Mouse (Mus musculus) liver, embryonic 16.5 days (tissue): ENCODE measurements around the gene Tarbp2. TPM values are rescaled to one million over a fixed set of nuclear protein-coding genes. Genes with fewer than 3 reads are reported as not detected.

ENCODE experiments used
- ATAC-seq: fragments of 200-750 bp; cut with Nextera tagmentation; 2 replicates; pipeline ENCODE4 v1.8.0; 2017; ENCODE audit warnings: low read depth, mild to moderate bottlenecking, moderate number of reproducible peaks, moderate library complexity
- H3K27ac ChIP-seq: fragments of 300-500 bp; sonication (generic); 2 replicates; pipeline ENCODE4 v1.5.1; 2014; ENCODE audit warnings: mild to moderate bottlenecking, low read length
- H3K27me3 ChIP-seq: fragments of 300-500 bp; sonication (generic); 2 replicates; pipeline ENCODE4 v1.6.1; 2014; ENCODE audit warnings: low read depth, low read length, mixed read lengths; ENCODE audit not compliant: control insufficient read depth, insufficient read depth
- H3K36me3 ChIP-seq: fragments of 300-500 bp; sonication (generic); 2 replicates; pipeline ENCODE4 v1.6.1; 2014; ENCODE audit warnings: mild to moderate bottlenecking; ENCODE audit not compliant: control insufficient read depth, insufficient read depth
- H3K4me1 ChIP-seq: fragments of 300-500 bp; sonication (generic); 2 replicates; pipeline ENCODE4 v1.6.1; 2014; ENCODE audit warnings: low read depth, low read length, mixed read lengths; ENCODE audit not compliant: control insufficient read depth
- H3K4me2 ChIP-seq: fragments of 300-500 bp; sonication (generic); 2 replicates; pipeline ENCODE4 v1.6.1; 2014; ENCODE audit warnings: low read depth, low read length, mixed read lengths
- H3K4me3 ChIP-seq: fragments of 300-500 bp; sonication (generic); 2 replicates; pipeline ENCODE4 v1.5.1; 2014; ENCODE audit warnings: low read depth, mild to moderate bottlenecking, low read length
- H3K9ac ChIP-seq: fragments of 300-500 bp; sonication (generic); 2 replicates; pipeline ENCODE4 v1.6.1; 2014; ENCODE audit warnings: low read depth, low read length
- H3K9me3 ChIP-seq: fragments of 300-500 bp; sonication (generic); replicated peaks from 2 replicates; pipeline ENCODE4 v1.6.1; 2016; ENCODE audit warnings: low read length; ENCODE audit not compliant: control insufficient read depth
- WGBS: fragments of 180-500 bp; shearing (Covaris S2); extraction: QIAGEN DNeasy Blood & Tissue Kit; methylation state at CpG from one replicate; pipeline ENCODE4 v1.1.7; 2014; ENCODE audit not compliant: insufficient replicate concordance; 5-methylcytosine and 5-hydroxymethylcytosine counted together
- polyA plus RNA-seq: library from polyadenylated mRNA; unstranded; fragments of >200 nt; fragmentation: Nextera tagmentation; extraction: Ambion mirVana; gene quantifications from 2 replicates; pipeline ENCODE4 v1.2.1, GENCODE M21; 2015

Gene Tarbp2
- polyA plus RNA-seq, 1 experiment from 2014 or later = 37.0 TPM

GRCm38 (mm10) chr15:102510110-102510509 lies 7.9 kb upstream of the Tarbp2 start:
- 19% methylated on average over 9 of the region's 9 CpGs for WGBS
- Histone ChIP-seq H3K9me3 (no peaks in the 10 kb centered on the region), H3K4me3 (peak overlapping the region; percentile 68), H3K27me3 (no peaks in the 10 kb centered on the region), H3K4me2 (peak overlapping the region; percentile 91), H3K9ac (peak overlapping the region; percentile 57), H3K36me3 (no peaks in the 10 kb centered on the region), H3K4me1 (peaks cover 17% of the 10 kb centered on the region), H3K27ac (no peak overlapping the region; the same call in 1 of the 2 replicates)
- peak; percentile 15 for ATAC-seq

GRCm38 (mm10) chr15:102510590-102511284 lies 7.3 kb upstream of the Tarbp2 start:
- no peaks in the 10 kb centered on the region for H3K36me3 ChIP-seq
- peak; percentile 94 for ATAC-seq
- H3K4me1 ChIP-seq = peaks cover 15% of the 10 kb centered on the region
- peak overlapping the region; percentile 91 for H3K4me2 ChIP-seq
- 4% methylated on average over 34 of the region's 34 CpGs for WGBS
- H3K4me3 ChIP-seq = peak overlapping the region; percentile 68
- no peaks in the 10 kb centered on the region for H3K9me3 ChIP-seq
- peak overlapping the region; percentile 57 for H3K9ac ChIP-seq
- H3K27ac ChIP-seq = no peak overlapping the region; the same call in 1 of the 2 replicates
- H3K27me3 ChIP-seq = no peaks in the 10 kb centered on the region

GRCm38 (mm10) chr15:102511285-102511833 lies 6.6 kb upstream of the Tarbp2 start:
- H3K4me3 ChIP-seq = no peak overlapping the region
- peaks cover 18% of the 10 kb centered on the region for H3K4me1 ChIP-seq
- H3K36me3 ChIP-seq = no peaks in the 10 kb centered on the region
- H3K9ac ChIP-seq = no peak overlapping the region
- no peak for ATAC-seq
- 36% methylated on average over 6 of the region's 6 CpGs for WGBS
- H3K27me3 ChIP-seq = peaks cover 3% of the 10 kb centered on the region; the same call in 1 of the 2 replicates
- H3K9me3 ChIP-seq = no peaks in the 10 kb centered on the region
- H3K27ac ChIP-seq = no peak overlapping the region
- no peak overlapping the region for H3K4me2 ChIP-seq

GRCm38 (mm10) chr15:102512010-102512409 lies 6.0 kb upstream of the Tarbp2 start:
- Histone ChIP-seq H3K4me3 (no peak overlapping the region), H3K27ac (no peak overlapping the region), H3K27me3 (peaks cover 3% of the 10 kb centered on the region; the same call in 1 of the 2 replicates), H3K4me1 (peaks cover 23% of the 10 kb centered on the region), H3K9me3 (no peaks in the 10 kb centered on the region), H3K9ac (no peak overlapping the region), H3K4me2 (no peak overlapping the region), H3K36me3 (no peaks in the 10 kb centered on the region)
- WGBS = 54% methylated on average over 5 of the region's 5 CpGs
- ATAC-seq = no peak

- no peak overlapping the region for H3K4me2 ChIP-seq
- H3K4me1 ChIP-seq = peaks cover 23% of the 10 kb centered on the region
- H3K36me3 ChIP-seq = no peaks in the 10 kb centered on the region
- H3K9me3 ChIP-seq = no peaks in the 10 kb centered on the region
- H3K4me3 ChIP-seq = no peak overlapping the region
- no peak overlapping the region for H3K9ac ChIP-seq
- peaks cover 3% of the 10 kb centered on the region; the same call in 1 of the 2 replicates for H3K27me3 ChIP-seq
- no peak overlapping the region for H3K27ac ChIP-seq
- no peak for ATAC-seq
Measured at GRCm38 (mm10) chr15:102512471-102512870, 5.5 kb upstream of the Tarbp2 start.

GRCm38 (mm10) chr15:102513004-102513403 lies 5.0 kb upstream of the Tarbp2 start:
- no peak overlapping the region for H3K4me2 ChIP-seq
- H3K36me3 ChIP-seq = no peaks in the 10 kb centered on the region
- peaks cover 3% of the 10 kb centered on the region; the same call in 1 of the 2 replicates for H3K27me3 ChIP-seq
- no peak for ATAC-seq
- no peak overlapping the region for H3K4me3 ChIP-seq
- H3K9ac ChIP-seq = no peak overlapping the region
- no peak overlapping the region for H3K27ac ChIP-seq
- WGBS = 53% methylated on average over 3 of the region's 3 CpGs
- peaks cover 23% of the 10 kb centered on the region for H3K4me1 ChIP-seq
- no peaks in the 10 kb centered on the region for H3K9me3 ChIP-seq

GRCm38 (mm10) chr15:102515261-102515660 lies 2.7 kb upstream of the Tarbp2 start:
- Histone ChIP-seq H3K27me3 (peaks cover 3% of the 10 kb centered on the region; the same call in 1 of the 2 replicates), H3K9ac (no peak overlapping the region), H3K4me2 (no peak overlapping the region), H3K4me3 (no peak overlapping the region), H3K4me1 (peaks cover 35% of the 10 kb centered on the region), H3K27ac (no peak overlapping the region), H3K9me3 (no peaks in the 10 kb centered on the region), H3K36me3 (no peaks in the 10 kb centered on the region)
- WGBS = 64% methylated on average over 2 of the region's 2 CpGs
- no peak for ATAC-seq

- Histone ChIP-seq H3K36me3 (no peaks in the 10 kb centered on the region), H3K9me3 (no peaks in the 10 kb centered on the region), H3K4me3 (no peak overlapping the region), H3K9ac (no peak overlapping the region), H3K4me2 (peak overlapping the region; percentile 98; the same call in 1 of the 2 replicates), H3K27ac (no peak overlapping the region), H3K4me1 (peaks cover 35% of the 10 kb centered on the region), H3K27me3 (peaks cover 3% of the 10 kb centered on the region; the same call in 1 of the 2 replicates)
- no peak for ATAC-seq
- WGBS = 76% methylated on average over 4 of the region's 4 CpGs
Measured at GRCm38 (mm10) chr15:102515791-102516190, 2.2 kb upstream of the Tarbp2 start.

GRCm38 (mm10) chr15:102516293-102516692 lies 1.7 kb upstream of the Tarbp2 start:
- ATAC-seq = no peak

More at GRCm38 (mm10) chr15:102516293-102516692, 1.7 kb upstream of the Tarbp2 start:
- H3K9me3 ChIP-seq = no peaks in the 10 kb centered on the region
- H3K4me1 ChIP-seq = peaks cover 30% of the 10 kb centered on the region
- peak overlapping the region; percentile 78 for H3K4me3 ChIP-seq
- H3K27ac ChIP-seq = no peak overlapping the region
- 10% methylated on average over 12 of the region's 12 CpGs for WGBS
- no peaks in the 10 kb centered on the region for H3K36me3 ChIP-seq
- peaks cover 3% of the 10 kb centered on the region; the same call in 1 of the 2 replicates for H3K27me3 ChIP-seq
- H3K9ac ChIP-seq = peak overlapping the region; percentile 69
- peak overlapping the region; percentile 98 for H3K4me2 ChIP-seq
